Mouse (Mus musculus) spleen, adult 2 months (tissue): ENCODE data around the gene Pold4.

Experiments
- CTCF ChIP-seq: fragments of 200-500 bp; IDR thresholded peaks from 2 replicates; pipeline ENCODE4 v1.5.1; 2011; ENCODE audit warnings: mild to moderate bottlenecking, inconsistent platforms; ENCODE audit not compliant: insufficient read depth, insufficient read length, insufficient replicate concordance; ENCODE audit errors: extremely low read depth
- POLR2A ChIP-seq: fragments of 200-500 bp; IDR thresholded peaks from 2 replicates; pipeline ENCODE4 v1.6.1; 2011; ENCODE audit warnings: low read depth, low read length, inconsistent platforms

DNA sequence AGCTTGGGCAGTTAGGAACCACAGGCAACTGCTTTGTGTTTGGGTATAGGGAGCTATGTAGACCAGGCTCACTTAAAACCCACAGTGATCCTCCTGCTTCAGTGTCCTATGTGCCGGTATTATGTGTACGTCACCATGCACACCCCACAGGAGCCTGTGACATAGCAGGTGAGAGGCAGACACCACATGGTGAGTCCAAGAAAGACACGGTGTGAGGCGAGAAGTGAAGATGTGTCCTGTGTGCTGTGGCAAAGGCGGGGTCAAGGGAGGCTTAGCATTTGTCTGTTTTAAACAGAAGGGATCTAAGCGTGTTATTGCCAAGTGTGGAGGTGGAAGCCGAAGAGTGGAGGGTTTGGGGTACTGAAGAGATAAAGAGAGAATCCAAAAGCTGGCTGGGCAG, 4.9 kb upstream of the Pold4 start:
- TF ChIP-seq CTCF: no peak
- TF ChIP-seq POLR2A: no peak
